Mouse (Mus musculus): ENCODE data around the gene Thsd4. TPM values are rescaled to one million over a fixed set of nuclear protein-coding genes. Genes with fewer than 3 reads are reported as not detected.

Gene Thsd4
- polyA plus RNA-seq, 1 experiment from 2014 or later, result 20.2 TPM

DNA sequence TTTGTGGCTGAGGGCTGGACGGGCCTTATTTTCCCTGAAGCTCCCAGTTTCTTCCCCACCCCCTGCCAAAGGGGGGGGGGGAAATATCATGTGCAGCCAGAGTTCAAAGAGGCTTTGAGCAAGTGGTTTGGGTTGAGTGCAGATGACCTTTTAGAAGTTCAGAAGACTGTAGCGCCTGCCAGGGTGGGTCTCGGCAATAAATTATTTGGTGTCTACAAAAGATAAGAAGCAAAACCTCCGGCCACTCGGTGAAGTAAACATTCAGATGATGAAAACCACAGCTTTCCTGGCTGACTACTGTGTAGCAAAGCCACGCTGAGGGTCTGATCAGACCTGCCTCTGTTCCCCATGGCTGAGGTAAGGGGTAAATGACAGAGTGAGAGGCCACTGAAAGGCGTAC is 116.1 kb downstream of the Thsd4 start:
- Histone ChIP-seq H3K27ac (ENCODE audit: low read length) (no peak overlapping the region), H3K9me3 (ENCODE audit: control insufficient read depth, low read length) (no peaks in the 10 kb centered on the region), H3K36me3 (ENCODE audit: control insufficient read depth, insufficient read depth, low read length) (no peaks in the 10 kb centered on the region), H3K9ac (ENCODE audit: low read depth, low read length) (no peak overlapping the region), H3K4me3 (ENCODE audit: low read length) (no peak overlapping the region), H3K4me1 (ENCODE audit: control insufficient read depth, insufficient read depth, low read length) (peaks cover 12% of the 10 kb centered on the region), H3K4me2 (ENCODE audit: low read depth, low read length) (no peak overlapping the region), H3K27me3 (replicated peaks; ENCODE audit: control insufficient read depth, insufficient read depth, low read length) (no peaks in the 10 kb centered on the region)
- no peak for ATAC-seq
- WGBS, result 23% methylated on average over 7 of the region's 7 CpGs

DNA sequence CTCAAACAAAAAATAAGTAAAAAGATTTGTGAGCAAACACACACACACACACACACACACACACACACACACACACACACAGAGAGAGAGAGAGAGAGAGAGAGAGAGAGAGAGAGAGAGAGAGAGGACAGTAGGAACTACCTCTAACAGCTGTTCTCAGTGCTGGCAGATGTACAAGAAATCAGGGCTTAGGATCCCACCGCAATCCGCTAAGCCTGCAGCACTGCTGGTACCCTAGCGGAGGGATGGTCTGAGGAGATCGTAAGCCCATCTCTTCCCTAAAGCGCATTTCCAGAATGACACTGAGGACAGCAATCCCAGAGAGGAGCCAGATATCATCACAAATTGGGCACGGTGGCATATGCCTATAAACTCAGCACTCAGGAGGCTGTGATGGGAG is 119.2 kb downstream of the Thsd4 start:
- no peak for ATAC-seq
- H3K9ac ChIP-seq (ENCODE audit: low read depth, low read length), result no peak overlapping the region
- no peak overlapping the region for H3K27ac ChIP-seq (ENCODE audit: low read length)
- no peak overlapping the region for H3K4me2 ChIP-seq (ENCODE audit: low read depth, low read length)
- no peaks in the 10 kb centered on the region for H3K36me3 ChIP-seq (ENCODE audit: control insufficient read depth, insufficient read depth, low read length)
- WGBS, result 87% methylated on average over 6 of the region's 6 CpGs
- no peaks in the 10 kb centered on the region for H3K9me3 ChIP-seq (ENCODE audit: control insufficient read depth, low read length)
- no peak overlapping the region for H3K4me3 ChIP-seq (ENCODE audit: low read length)
- peaks cover 18% of the 10 kb centered on the region for H3K4me1 ChIP-seq (ENCODE audit: control insufficient read depth, insufficient read depth, low read length)
- no peaks in the 10 kb centered on the region for H3K27me3 ChIP-seq (replicated peaks; ENCODE audit: control insufficient read depth, insufficient read depth, low read length)

DNA sequence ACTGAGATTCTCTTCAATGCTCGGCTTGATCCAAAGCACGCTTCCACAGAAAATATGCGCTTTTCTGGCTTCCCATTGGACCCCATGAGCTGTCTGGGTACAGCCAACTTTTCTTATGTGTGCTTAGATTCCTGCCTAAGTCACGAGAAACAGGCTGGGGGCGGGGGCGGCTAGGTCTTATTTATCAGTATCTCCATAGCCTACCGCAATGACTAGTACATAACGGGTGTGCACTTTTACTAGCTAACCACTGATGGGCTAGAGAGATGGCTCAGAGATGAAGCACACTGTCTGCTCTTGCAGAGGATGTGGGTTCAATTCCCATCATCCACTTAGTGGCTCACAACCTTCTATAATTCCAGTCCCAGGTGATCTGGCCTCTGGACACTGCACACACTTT is 121.8 kb downstream of the Thsd4 start:
- 92% methylated on average over 8 of the region's 8 CpGs for WGBS
- Histone ChIP-seq H3K4me2 (ENCODE audit: low read depth, low read length) (no peak overlapping the region), H3K36me3 (ENCODE audit: control insufficient read depth, insufficient read depth, low read length) (no peaks in the 10 kb centered on the region), H3K9ac (ENCODE audit: low read depth, low read length) (no peak overlapping the region), H3K9me3 (ENCODE audit: control insufficient read depth, low read length) (no peaks in the 10 kb centered on the region), H3K27ac (ENCODE audit: low read length) (no peak overlapping the region), H3K27me3 (replicated peaks; ENCODE audit: control insufficient read depth, insufficient read depth, low read length) (no peaks in the 10 kb centered on the region), H3K4me1 (ENCODE audit: control insufficient read depth, insufficient read depth, low read length) (peaks cover 9% of the 10 kb centered on the region), H3K4me3 (ENCODE audit: low read length) (no peak overlapping the region)
- ATAC-seq, result no peak

DNA sequence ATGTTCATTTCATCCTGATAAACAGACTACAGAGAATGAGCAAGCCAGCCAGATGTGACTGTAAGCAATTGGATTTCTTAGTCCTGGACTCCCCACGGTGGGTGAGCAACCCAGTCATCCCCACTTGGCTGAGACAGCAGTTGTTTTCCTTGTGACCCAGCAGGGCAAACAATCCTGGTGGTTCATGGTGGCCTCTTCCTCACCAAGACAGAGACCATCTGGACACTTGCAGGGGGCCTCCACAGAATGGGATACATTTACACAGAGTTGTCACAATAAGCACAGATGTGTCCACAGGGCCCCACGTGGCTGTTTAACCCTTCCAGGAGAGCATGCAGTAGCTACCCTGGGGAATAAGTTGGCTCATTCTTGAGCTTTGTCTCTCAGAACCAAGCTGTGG is 123.8 kb downstream of the Thsd4 start:
- Histone ChIP-seq H3K4me2 (ENCODE audit: low read depth, low read length) (no peak overlapping the region), H3K27me3 (replicated peaks; ENCODE audit: control insufficient read depth, insufficient read depth, low read length) (no peaks in the 10 kb centered on the region), H3K36me3 (ENCODE audit: control insufficient read depth, insufficient read depth, low read length) (no peaks in the 10 kb centered on the region), H3K9ac (ENCODE audit: low read depth, low read length) (no peak overlapping the region), H3K4me1 (ENCODE audit: control insufficient read depth, insufficient read depth, low read length) (peaks cover 9% of the 10 kb centered on the region), H3K9me3 (ENCODE audit: control insufficient read depth, low read length) (no peaks in the 10 kb centered on the region), H3K27ac (ENCODE audit: low read length) (no peak overlapping the region), H3K4me3 (ENCODE audit: low read length) (no peak overlapping the region)
- 30% methylated on average over 2 of the region's 2 CpGs for WGBS
- ATAC-seq, result no peak

DNA sequence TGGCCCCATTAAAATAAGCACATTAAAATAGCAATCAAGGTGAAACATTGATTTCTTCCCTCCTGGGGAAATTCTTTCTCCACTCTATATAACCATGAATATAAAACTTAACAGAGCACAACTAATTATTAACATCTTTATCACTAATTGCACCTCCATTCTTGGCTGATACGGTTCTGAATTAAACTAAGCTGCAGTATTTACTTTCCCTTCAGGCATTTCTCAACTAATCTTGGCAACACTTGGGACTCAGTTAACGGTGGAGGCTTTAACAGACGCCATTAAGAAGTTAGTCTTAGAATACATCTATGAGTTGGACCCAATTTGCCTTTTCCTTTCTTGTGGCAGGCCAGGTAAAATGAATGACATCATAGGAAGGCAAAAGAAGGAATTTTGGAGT is 125.8 kb downstream of the Thsd4 start:
- Histone ChIP-seq H3K4me1 (ENCODE audit: control insufficient read depth, insufficient read depth, low read length) (peaks cover 7% of the 10 kb centered on the region), H3K9me3 (ENCODE audit: control insufficient read depth, low read length) (no peaks in the 10 kb centered on the region), H3K36me3 (ENCODE audit: control insufficient read depth, insufficient read depth, low read length) (no peaks in the 10 kb centered on the region), H3K27ac (ENCODE audit: low read length) (no peak overlapping the region), H3K4me2 (ENCODE audit: low read depth, low read length) (no peak overlapping the region), H3K9ac (ENCODE audit: low read depth, low read length) (no peak overlapping the region), H3K4me3 (ENCODE audit: low read length) (no peak overlapping the region), H3K27me3 (replicated peaks; ENCODE audit: control insufficient read depth, insufficient read depth, low read length) (no peaks in the 10 kb centered on the region)
- no peak for ATAC-seq
- 54% methylated on average over 3 of the region's 3 CpGs for WGBS

DNA sequence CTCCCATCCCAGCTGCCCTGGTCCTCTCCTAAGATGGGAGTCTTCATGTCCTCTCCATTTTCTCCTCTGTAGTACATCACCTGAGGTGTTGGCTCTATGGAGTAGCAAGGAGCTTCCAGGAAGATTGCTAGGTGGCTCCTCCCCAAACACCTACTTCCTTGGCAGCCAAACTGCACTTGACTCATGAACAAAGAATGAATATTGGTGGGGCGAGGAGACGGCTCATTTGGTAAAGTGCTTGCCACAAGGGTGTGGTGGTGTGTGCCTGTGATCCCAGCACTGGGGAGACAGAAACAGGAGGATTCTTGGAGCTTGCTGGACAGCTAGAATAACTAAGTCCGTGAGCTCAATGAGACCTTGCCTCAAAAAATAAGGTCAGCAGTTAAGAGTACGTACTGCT is 128.9 kb downstream of the Thsd4 start:
- Histone ChIP-seq H3K9me3 (ENCODE audit: control insufficient read depth, low read length) (no peaks in the 10 kb centered on the region), H3K4me2 (ENCODE audit: low read depth, low read length) (no peak overlapping the region), H3K27ac (ENCODE audit: low read length) (no peak overlapping the region), H3K36me3 (ENCODE audit: control insufficient read depth, insufficient read depth, low read length) (no peaks in the 10 kb centered on the region), H3K4me1 (ENCODE audit: control insufficient read depth, insufficient read depth, low read length) (peaks cover 4% of the 10 kb centered on the region), H3K27me3 (replicated peaks; ENCODE audit: control insufficient read depth, insufficient read depth, low read length) (no peaks in the 10 kb centered on the region), H3K4me3 (ENCODE audit: low read length) (no peak overlapping the region), H3K9ac (ENCODE audit: low read depth, low read length) (no peak overlapping the region)
- WGBS, result 87% methylated on average over 4 of the region's 4 CpGs
- ATAC-seq, result no peak

DNA sequence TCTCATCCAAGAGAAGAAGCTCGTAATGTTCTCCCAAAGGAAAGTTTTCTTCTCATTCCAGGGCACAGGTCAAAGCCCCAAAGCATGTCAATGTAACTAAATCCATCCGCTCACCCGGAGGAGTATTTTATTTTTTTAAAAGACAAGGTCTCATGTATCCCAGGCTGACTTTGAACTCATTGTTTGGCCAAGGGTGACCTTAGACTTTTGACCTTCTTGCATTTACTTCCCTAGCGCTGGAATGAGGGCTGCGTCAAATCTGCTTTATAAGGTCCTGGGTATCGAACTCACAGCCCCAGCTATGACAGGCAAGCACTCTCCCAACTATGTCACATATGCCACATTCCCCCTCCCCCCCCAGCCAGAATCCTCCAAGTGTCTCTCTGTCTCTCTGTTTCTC is 137.1 kb downstream of the Thsd4 start:
- Histone ChIP-seq H3K27me3 (replicated peaks; ENCODE audit: control insufficient read depth, insufficient read depth, low read length) (no peaks in the 10 kb centered on the region), H3K9me3 (ENCODE audit: control insufficient read depth, low read length) (no peaks in the 10 kb centered on the region), H3K27ac (ENCODE audit: low read length) (no peak overlapping the region), H3K36me3 (ENCODE audit: control insufficient read depth, insufficient read depth, low read length) (no peaks in the 10 kb centered on the region), H3K4me2 (ENCODE audit: low read depth, low read length) (no peak overlapping the region), H3K4me3 (ENCODE audit: low read length) (no peak overlapping the region), H3K9ac (ENCODE audit: low read depth, low read length) (no peak overlapping the region), H3K4me1 (ENCODE audit: control insufficient read depth, insufficient read depth, low read length) (peaks cover 4% of the 10 kb centered on the region; the same call in 1 of the 2 replicates)
- no peak for ATAC-seq
- WGBS, result 72% methylated on average over 6 of the region's 6 CpGs

DNA sequence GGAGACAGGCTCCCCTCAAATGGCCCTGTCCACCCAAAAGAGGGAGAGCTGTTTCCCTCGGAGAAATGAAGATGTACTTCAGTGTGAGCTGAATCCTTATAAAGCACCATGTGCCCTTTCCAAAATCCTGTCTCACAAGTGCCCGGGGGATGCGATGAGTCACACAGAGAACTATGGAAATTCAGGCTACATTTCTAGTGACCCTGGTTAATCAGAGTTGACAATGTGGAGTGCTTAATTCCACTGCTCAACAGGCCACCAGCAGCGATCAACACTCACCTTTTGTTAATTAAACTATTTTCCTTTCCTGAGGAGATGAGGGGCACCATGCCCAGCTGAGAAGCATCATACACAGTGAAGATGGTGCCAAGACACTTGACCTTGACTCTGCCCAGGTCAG is 138.9 kb downstream of the Thsd4 start:
- no peak overlapping the region for H3K4me3 ChIP-seq (ENCODE audit: low read length)
- H3K27me3 ChIP-seq (replicated peaks; ENCODE audit: control insufficient read depth, insufficient read depth, low read length), result no peaks in the 10 kb centered on the region
- no peak for ATAC-seq
- 76% methylated on average over 4 of the region's 4 CpGs for WGBS
- H3K4me2 ChIP-seq (ENCODE audit: low read depth, low read length), result no peak overlapping the region
- no peaks in the 10 kb centered on the region for H3K36me3 ChIP-seq (ENCODE audit: control insufficient read depth, insufficient read depth, low read length)
- H3K9ac ChIP-seq (ENCODE audit: low read depth, low read length), result no peak overlapping the region
- no peaks in the 10 kb centered on the region for H3K9me3 ChIP-seq (ENCODE audit: control insufficient read depth, low read length)
- H3K4me1 ChIP-seq (ENCODE audit: control insufficient read depth, insufficient read depth, low read length), result peaks cover 4% of the 10 kb centered on the region; the same call in 1 of the 2 replicates
- no peak overlapping the region for H3K27ac ChIP-seq (ENCODE audit: low read length)

DNA sequence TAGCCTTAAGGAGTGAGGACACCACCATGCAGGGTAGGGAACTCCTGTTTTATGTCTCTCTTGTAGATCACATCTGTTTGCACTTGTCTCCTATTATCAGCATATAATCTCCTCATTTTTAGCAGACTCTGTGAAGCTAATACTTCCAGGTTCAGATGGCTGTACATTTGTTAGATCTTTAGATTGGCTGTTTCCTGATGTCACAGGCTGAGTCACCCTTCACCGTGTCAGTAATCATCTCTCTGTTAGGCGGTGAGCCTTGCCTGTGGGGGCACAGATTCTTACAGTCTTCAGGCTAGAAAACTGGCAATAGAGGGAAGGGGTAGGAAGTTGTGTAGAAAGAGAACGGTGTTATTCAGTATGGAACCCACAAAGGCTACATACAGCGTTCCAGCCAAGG is 139.3 kb downstream of the Thsd4 start:
- no peak overlapping the region for H3K9ac ChIP-seq (ENCODE audit: low read depth, low read length)
- WGBS, result 78% methylated on average over 4 of the region's 4 CpGs
- no peak for ATAC-seq
- H3K9me3 ChIP-seq (ENCODE audit: control insufficient read depth, low read length), result no peaks in the 10 kb centered on the region
- H3K4me2 ChIP-seq (ENCODE audit: low read depth, low read length), result no peak overlapping the region
- peaks cover 4% of the 10 kb centered on the region; the same call in 1 of the 2 replicates for H3K4me1 ChIP-seq (ENCODE audit: control insufficient read depth, insufficient read depth, low read length)
- no peaks in the 10 kb centered on the region for H3K36me3 ChIP-seq (ENCODE audit: control insufficient read depth, insufficient read depth, low read length)
- H3K27me3 ChIP-seq (replicated peaks; ENCODE audit: control insufficient read depth, insufficient read depth, low read length), result no peaks in the 10 kb centered on the region
- H3K4me3 ChIP-seq (ENCODE audit: low read length), result no peak overlapping the region
- H3K27ac ChIP-seq (ENCODE audit: low read length), result no peak overlapping the region

DNA sequence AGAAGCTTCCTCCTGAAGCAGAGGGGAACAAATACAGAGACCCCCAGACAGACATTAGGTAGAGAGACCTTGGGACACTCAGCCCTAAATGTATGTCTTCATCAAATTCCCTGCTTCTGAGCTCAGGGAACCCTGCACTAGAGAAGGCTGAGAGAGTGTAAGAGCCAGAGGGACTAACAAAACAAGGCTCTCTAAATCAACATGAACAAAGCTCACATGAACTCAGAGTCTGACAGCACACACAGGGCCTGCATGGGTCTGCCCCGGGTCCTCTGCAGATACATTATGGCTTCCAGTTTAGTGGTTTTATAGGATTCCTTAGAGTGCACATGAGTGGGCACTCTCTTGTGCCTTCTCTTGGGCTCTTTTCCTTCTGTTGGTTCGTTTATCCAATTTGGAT is 140.8 kb downstream of the Thsd4 start:
- Histone ChIP-seq H3K9ac (ENCODE audit: low read depth, low read length) (no peak overlapping the region), H3K4me2 (ENCODE audit: low read depth, low read length) (no peak overlapping the region), H3K4me1 (ENCODE audit: control insufficient read depth, insufficient read depth, low read length) (peaks cover 7% of the 10 kb centered on the region; the same call in 1 of the 2 replicates), H3K4me3 (ENCODE audit: low read length) (no peak overlapping the region), H3K27ac (ENCODE audit: low read length) (no peak overlapping the region), H3K36me3 (ENCODE audit: control insufficient read depth, insufficient read depth, low read length) (no peaks in the 10 kb centered on the region), H3K27me3 (replicated peaks; ENCODE audit: control insufficient read depth, insufficient read depth, low read length) (no peaks in the 10 kb centered on the region), H3K9me3 (ENCODE audit: control insufficient read depth, low read length) (no peaks in the 10 kb centered on the region)
- 75% methylated on average over 2 of the region's 2 CpGs for WGBS
- no peak for ATAC-seq
